Mouse (Mus musculus) neutrophil, adult 59 days (primary cell): ENCODE measurements around the gene Ctsc. TPM values are rescaled to one million over a fixed set of nuclear protein-coding genes. Genes with fewer than 3 reads are reported as not detected.

ENCODE experiments used
- total RNA-seq, 2 experiments: library from RNA; stranded (reverse); gene quantifications; 1 replicate in 1 of 2; 2 replicates in 1 of 2; pipeline ENCODE4 v1.2.4; 2023

Gene Ctsc
- total RNA-seq, result 100 to 1,000 TPM; 102 to 136 TPM

DNA sequence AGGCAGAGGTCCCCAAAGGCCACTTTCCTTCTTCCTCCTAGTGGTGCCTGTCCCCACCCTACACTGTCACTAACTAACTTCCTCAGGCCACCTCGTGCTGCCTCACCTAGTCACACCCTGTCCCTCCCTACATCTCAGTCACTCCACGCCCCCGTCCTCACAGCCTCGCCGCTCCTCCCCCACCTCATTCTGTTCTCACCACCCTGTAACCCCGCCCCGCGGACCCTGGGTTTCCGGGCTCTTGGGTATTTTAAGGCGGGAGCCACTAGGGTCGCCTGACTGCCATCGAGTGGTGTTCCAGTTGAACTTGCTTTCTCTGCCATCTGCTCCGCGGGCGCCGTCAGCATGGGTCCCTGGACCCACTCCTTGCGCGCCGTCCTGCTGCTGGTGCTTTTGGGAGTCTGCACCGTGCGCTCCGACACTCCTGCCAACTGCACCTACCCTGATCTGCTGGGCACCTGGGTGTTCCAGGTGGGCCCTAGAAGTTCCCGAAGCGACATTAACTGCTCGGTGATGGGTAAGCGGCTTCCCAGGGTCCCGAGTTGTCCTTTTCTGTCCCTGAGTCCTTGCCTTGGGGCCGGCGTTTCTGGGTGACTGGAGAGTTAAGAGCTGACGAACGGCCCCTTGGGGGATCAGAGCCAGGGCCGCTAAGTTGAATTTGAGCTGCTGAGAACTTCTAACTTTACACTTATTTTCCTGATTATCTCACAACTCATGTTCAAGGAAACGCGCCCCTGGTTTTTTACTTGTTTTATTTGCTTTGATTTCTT lies at the start of gene Ctsc:
Ctsc (plus strand) TSS at position 228 of the 770 bp plus-strand sequence.

Other genes with a start within 250 kb of the Ctsc start
- gene Rab38, start 152.2 kb downstream of the Ctsc start, total RNA-seq, result 1 to 10 TPM in 1 of 2 experiments, under 1 TPM in 1; 0.80 to 1.3 TPM